Mouse (Mus musculus) kidney, adult 10 weeks (tissue): ENCODE measurements around the gene March9. TPM values are rescaled to one million over a fixed set of nuclear protein-coding genes. Genes with fewer than 3 reads are reported as not detected.

Experiments
- polyA plus RNA-seq: library from polyadenylated mRNA; stranded (reverse); fragments of 350-450 nt; fragmentation: Illumina TruSeq; extraction: RNeasy Lipid Tissue Mini Kit (QIAGEN cat#74804); gene quantifications from one replicate; pipeline ENCODE4 v1.2.3, GENCODE M21; 2014; ENCODE audit warnings: low read depth, low replicate concordance

Gene March9
- polyA plus RNA-seq, result 2.1 TPM

DNA sequence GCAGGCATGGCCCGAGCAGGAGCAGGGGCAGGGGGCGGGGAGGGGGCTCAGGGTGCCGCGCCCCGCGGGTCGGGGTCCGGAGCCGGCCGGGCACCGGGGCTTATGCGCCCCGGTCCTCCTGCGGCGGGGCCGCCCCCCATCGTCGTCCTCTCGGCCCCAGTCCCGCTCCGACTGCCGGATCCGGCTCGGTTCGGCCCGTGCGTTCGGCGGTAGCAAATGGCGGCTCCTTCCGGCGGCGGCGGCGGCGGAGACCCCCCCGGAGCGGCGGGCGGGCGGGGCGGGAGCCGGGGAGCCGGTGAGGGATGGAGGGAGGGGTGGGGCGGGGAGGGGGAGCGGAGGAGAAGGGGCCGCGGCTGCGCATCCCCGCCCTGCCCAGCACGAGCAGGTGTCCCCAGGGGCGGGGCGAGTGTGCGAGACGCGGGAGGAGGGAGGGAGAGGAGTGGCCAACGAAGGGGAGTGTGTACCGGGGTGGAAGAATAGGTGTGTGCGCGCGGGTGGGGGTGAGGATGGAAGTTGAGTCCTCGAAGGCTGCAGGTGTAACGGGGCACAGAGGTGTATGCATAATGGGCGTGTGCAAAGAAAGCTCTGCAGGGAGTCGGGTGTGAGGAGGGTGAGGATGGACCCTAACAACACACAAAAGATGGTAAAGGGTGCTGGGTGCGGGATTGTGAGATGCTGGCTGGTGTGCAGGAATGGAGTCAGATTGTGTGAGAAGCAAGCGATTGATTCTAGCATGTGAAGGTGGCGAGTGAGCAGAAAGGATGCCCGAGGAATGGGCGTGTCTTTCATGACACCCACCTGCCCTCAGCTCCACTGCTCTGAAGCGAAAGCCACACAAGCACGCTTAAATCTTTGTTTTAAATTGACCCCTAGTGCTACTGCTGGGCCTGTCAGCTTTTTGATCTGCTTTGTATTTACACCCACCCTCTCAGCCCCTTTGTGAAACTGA is at the start of gene March9:
Gene March9, minus strand, starts transcription at position 217 of the 949 bp plus-strand sequence.

DNA sequence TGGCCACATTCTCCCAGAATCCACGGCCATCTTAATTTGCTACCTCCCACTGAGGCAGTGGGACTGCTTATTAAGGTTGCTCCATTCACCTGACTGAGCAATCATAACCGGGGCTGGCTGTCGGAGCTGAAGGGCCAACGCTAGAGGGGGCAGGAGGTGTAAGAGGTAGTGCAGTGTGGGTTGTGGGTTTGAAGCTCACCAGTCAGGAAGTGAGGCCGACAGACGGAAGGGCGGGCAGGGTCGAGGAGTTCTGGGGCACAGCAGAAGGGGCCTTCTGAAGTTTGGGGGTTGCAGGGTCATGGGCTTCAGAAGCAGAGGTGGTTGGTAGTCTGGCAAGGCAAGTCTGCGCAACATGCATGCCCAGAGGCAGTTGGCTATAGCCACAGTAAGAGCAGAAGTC is 15.1 kb upstream of the March9 start, which contains the start of gene Agap2:
Gene Agap2, plus strand, starts transcription at position 205 of the 400 bp plus-strand sequence.

GRCm38 (mm10) chr10:127070190-127071121 is 10.5 kb upstream of the March9 start, which contains the start of gene Tspan31:
TSS of gene Tspan31 (minus strand) at chr10:127070264.

DNA sequence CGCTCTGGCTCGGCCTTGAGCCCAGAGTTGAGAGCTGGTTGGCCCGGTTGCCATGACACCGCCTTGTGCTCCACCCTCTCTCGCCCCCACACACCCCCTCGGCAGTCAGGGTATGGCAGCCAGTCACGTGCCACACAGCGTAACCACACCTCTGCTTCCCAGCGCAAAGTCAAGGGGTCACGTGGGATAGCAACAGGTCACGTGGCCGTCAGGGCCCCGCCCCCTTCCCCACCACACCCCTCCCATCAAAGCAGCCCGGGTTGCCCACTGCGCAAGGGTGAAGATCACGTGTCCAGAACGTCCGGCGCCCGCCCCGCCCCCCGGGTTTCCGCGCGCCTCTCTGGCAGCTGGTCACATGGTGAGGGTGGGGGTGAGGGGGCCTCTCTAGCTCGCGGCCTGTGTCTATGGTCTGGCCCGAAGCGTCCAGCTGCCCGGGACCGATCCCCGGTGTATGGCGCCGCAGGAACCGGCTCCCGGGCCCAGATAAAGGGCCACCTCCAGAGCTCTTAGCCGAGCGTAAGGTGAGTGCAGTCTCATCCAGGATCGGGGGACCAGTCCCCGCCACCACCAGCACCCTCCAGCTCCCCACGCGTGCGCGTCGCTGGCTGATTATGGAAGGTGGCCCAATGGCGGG is 3.4 kb upstream of the March9 start, which contains the start of gene Cdk4:
Gene Cdk4, plus strand, starts transcription at position 296 of the 634 bp plus-strand sequence.

GRCm38 (mm10) chr10:127047954-127048353 is 12.0 kb downstream of the March9 start, which contains the start of gene Cyp27b1:
TSS of gene Cyp27b1 (plus strand) at chr10:127048250.

DNA sequence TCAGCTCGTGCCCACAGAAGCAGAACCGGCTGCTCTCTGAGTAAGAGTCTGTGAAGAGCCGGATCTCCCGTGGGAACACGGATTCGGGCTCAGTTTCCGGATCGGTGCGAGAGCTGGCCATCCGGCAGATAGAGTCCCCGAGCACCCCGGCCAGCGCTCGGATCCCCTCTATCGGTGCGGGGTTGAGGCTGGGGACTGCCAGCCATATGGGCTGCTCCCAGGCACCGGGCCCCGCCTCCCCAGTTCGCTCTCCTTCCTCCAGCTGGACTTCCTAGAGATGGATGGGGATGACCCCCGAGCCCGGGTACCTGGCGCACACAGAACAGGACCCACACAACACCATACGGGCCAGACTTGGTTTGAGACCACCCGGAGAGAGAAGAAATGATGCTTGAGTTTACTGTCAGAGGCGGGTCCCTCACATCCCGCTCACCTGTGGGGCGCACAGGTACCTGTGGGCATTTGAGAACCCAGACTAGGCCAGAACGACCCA is 18.7 kb downstream of the March9 start, which contains the start of the genes Mettl1 and Eef1akmt3:
Gene Mettl1, plus strand, starts transcription at position 141 of the 493 bp plus-strand sequence.
Gene Eef1akmt3, minus strand, starts transcription at position 240 of the 493 bp plus-strand sequence.

GRCm38 (mm10) chr10:127030336-127031296 is 29.4 kb downstream of the March9 start, which contains the start of gene Tsfm:
TSS of gene Tsfm (minus strand) at chr10:127030840.

Other genes with a start within 250 kb of the March9 start
- 3.0 TPM for gene Atp23, start 158.8 kb downstream of the March9 start, polyA plus RNA-seq
- 24.8 TPM for gene Ctdsp2, start 81.5 kb downstream of the March9 start, polyA plus RNA-seq
- gene Avil, start 59.5 kb downstream of the March9 start, polyA plus RNA-seq, result not detected
- 15.5 TPM for gene Tsfm, start 29.3 kb downstream of the March9 start, polyA plus RNA-seq
- gene Mettl1, start 18.8 kb downstream of the March9 start, polyA plus RNA-seq, result 4.1 TPM
- gene Eef1akmt3, start 18.7 kb downstream of the March9 start, polyA plus RNA-seq, result 1.5 TPM
- gene Cyp27b1, start 11.9 kb downstream of the March9 start, polyA plus RNA-seq, result 0.61 TPM
- gene Cdk4, start 3.4 kb upstream of the March9 start, polyA plus RNA-seq, result 13.5 TPM
- 73.7 TPM for gene Tspan31, start 10.1 kb upstream of the March9 start, polyA plus RNA-seq
- not detected for gene Agap2, start 15.1 kb upstream of the March9 start, polyA plus RNA-seq
- 9.4 TPM for gene Os9, start 60.9 kb upstream of the March9 start, polyA plus RNA-seq
- gene B4galnt1, start 105.0 kb upstream of the March9 start, polyA plus RNA-seq, result 0.73 TPM
- gene Slc26a10, start 120.5 kb upstream of the March9 start, polyA plus RNA-seq, result 0.16 TPM
- 2.4 TPM for gene Arhgef25, start 129.9 kb upstream of the March9 start, polyA plus RNA-seq
- gene Dtx3, start 135.5 kb upstream of the March9 start, polyA plus RNA-seq, result 3.6 TPM
- gene Pip4k2c, start 151.4 kb upstream of the March9 start, polyA plus RNA-seq, result 46.3 TPM
- gene Kif5a, start 203.2 kb upstream of the March9 start, polyA plus RNA-seq, result 0.16 TPM
- gene Dctn2, start 206.2 kb upstream of the March9 start, polyA plus RNA-seq, result 18.1 TPM
- 1.0 TPM for gene Mbd6, start 228.8 kb upstream of the March9 start, polyA plus RNA-seq